Mouse (Mus musculus) embryonic fibroblast, embryonic 13.5 days (primary cell): Measurements from ENCODE around the gene Hscb. TPM values are rescaled to one million over a fixed set of nuclear protein-coding genes. Genes with fewer than 3 reads are reported as not detected.
"Not testable (repeated sequence)": the region's sequence is repeated elsewhere in the genome, so short reads cannot be mapped to it uniquely, and the experiment has no call there.

Experiments used
- H3K27ac ChIP-seq: 2 replicates; pipeline ENCODE4 v1.5.1; 2012; ENCODE audit warnings: low read length, control low read depth, inconsistent platforms; ENCODE audit not compliant: insufficient read depth
- H3K4me1 ChIP-seq: 2 replicates; pipeline ENCODE4 v1.6.1; 2011; ENCODE audit warnings: low read length; ENCODE audit not compliant: control insufficient read depth, insufficient read depth
- H3K4me3 ChIP-seq: 2 replicates; pipeline ENCODE4 v1.5.1; 2011; ENCODE audit warnings: mild to moderate bottlenecking, control low read depth, low read length; ENCODE audit not compliant: insufficient read depth
- CTCF ChIP-seq: IDR thresholded peaks from 2 replicates; pipeline ENCODE4 v1.5.1; 2011; ENCODE audit warnings: mild to moderate bottlenecking, control low read depth, low read length, moderate library complexity, borderline replicate concordance; ENCODE audit not compliant: insufficient read depth
- POLR2A ChIP-seq: IDR thresholded peaks from 2 replicates; pipeline ENCODE4 v1.6.1; 2011; ENCODE audit warnings: low read depth, mild to moderate bottlenecking, control low read depth, low read length, moderate library complexity
- polyA plus RNA-seq: library from polyadenylated mRNA; stranded (reverse); fragments of >200 nt; gene quantifications from 2 replicates; pipeline ENCODE4 v1.2.4, GENCODE M21; 2011; ENCODE audit warnings: low read depth; ENCODE audit not compliant: missing spikeins, insufficient read length

The Hscb gene
- 29.3 and 36.1 TPM in 2 replicates for polyA plus RNA-seq

DNA sequence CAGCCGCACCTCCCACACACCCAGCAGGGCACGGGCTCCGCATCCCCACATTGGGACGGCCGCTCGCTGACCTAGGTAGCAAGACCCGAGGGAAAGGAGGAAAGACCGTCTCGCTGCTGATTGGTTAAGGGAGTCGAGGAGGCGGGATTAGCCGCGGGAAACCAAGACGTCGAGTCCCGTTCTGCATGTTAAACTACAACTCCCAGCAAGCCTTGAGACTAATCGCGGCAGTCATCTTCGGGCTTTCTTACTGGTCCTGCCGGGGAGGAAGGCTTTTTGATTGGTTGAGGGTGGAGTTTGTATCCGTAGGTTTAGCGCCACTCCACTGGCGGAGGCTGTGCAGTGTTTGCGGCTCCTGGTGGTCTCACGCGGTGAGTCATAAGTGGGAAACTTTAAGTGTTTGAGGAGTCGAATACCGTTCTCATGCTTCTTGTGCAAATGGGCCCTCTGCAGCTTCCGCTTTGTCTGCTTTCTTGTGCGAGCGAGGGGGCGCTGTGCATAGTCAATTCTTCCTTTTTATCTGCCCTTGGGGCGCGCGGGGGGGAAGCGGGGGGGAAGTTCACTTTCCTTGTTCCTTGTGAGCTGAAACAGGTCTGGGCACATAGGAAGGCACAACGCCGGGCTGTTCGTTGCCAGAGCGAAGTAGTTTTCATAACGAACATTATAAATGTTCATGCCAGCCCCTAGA is at the start of gene Hscb, which contains the start of gene Chek2:
Gene Hscb, minus strand, starts transcription at position 100 of the 688 bp plus-strand sequence.
Gene Chek2, plus strand, starts transcription at position 302 of the 688 bp plus-strand sequence.
- peak; percentile 84 for TF ChIP-seq POLR2A
- no peak for TF ChIP-seq CTCF
- Histone ChIP-seq H3K4me3 (peak within 1 kb of the TSS; percentile 66), H3K4me1 (peaks cover 4% of the 10 kb centered on the region; the same call in 1 of the 2 replicates), H3K27ac (peak within 1 kb of the TSS; percentile 89)

DNA sequence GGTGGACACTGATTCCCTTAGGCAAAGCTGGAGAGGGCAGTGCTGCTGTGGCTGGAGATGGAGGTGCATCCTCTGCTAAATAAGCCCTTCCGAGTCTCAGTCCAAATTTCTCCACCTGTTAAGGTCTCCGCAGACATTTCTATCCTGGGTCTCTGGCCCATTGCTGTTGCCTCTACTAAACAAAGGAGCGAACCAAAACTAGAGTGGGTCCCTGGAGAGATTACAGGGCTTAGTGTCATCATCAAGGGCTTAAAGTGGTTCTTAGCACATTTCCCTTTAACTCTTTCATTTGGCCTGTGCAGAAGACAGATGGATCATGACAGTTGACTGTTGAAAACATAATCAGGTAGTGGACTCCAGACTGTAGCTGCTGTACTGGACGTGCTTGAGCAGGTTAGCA is 49.0 kb upstream of the Hscb start:
- TF ChIP-seq CTCF (no peak), POLR2A (no peak)
- no peaks in the 10 kb centered on the region for H3K4me1 ChIP-seq
- no peak overlapping the region for H3K27ac ChIP-seq
- no peak overlapping the region for H3K4me3 ChIP-seq

DNA sequence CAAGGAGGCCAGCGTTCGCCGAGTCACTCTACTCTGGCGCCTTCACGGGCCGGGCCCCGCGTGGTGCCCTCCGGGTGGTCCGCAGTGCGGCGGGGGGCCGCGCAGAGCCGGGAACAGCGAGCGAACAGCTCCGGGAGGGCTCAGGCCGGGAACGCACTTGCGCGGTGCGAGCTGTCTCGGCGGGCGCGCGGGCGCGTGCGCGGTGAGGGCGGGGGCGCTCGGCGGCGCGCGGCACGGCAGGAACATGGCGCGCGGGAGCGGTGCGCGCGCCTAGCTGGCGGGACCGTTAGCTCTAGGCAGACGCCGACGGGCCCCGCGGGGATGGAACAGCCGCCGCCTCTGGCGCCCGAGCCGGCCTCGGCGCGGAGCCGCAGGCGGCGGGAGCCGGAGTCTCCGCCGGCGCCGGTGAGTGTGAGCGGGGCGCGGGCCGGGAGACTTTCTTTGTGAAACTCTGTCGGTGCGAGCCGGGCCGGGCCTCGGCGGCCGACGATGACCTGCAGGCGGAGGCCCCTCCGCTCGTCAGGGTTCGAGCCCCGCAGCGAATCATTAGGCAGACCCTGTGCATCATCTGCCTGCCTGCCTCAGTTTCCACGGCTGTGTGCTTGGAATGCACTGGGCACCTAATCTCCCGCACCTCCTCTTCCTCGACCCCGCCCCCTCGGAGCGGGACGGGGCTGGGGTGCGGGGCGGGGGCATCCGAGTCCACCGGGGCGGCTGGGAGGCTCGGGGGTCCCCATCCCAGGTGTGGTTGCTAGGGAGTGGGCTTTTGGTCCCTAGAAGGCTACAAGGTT is 40.2 kb upstream of the Hscb start, which contains the start of gene Ttc28:
Gene Ttc28, plus strand, starts transcription at position 220 of the 791 bp plus-strand sequence.
- H3K4me1 ChIP-seq, result no peaks in the 10 kb centered on the region
- no peak within 1 kb of the TSS for H3K27ac ChIP-seq
- no peak for TF ChIP-seq CTCF
- TF ChIP-seq POLR2A, result peak; percentile 59
- peak within 1 kb of the TSS; percentile 74 for H3K4me3 ChIP-seq

DNA sequence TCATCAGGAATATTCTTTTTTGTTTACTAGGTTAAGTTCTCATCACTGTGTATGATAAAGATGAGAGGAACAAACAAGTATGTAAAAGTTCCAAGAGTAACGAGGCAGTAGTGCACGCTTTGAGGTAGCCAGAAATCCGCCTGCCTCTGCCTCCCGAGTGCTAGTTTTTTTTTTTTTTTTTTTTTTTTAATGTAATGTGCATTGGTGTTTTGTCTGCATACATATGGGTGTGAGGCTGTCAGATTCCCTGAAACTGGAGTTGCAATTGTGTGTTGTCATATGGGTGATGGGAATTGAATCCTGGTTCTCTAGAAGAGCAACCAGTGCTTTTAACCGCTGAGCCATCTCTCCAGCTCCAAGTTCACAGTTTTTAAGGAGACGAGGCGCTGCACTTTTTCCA is 39.5 kb upstream of the Hscb start:
- no peaks in the 10 kb centered on the region for H3K4me1 ChIP-seq
- no peak overlapping the region for H3K27ac ChIP-seq
- H3K4me3 ChIP-seq, result peak overlapping the region; percentile 52
- TF ChIP-seq CTCF (no peak), POLR2A (no peak)

DNA sequence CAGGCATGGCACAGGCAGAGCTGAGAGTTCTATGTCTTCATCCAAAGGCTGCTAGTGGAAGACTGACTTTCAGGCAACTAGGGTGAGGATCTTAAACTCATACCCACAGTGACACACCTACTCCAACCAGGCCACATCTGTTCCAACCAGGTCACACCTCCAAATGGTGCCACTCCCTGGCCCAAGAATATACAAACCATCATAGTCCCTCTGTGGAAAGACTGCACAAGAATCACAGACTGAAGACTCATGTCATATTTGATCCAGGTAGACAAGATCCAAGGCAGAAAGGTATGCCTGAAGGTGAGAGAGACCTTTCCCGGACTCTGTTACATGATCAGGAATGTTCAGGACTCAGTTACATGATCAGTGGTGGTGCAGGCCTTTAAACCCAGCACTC is 38.9 kb upstream of the Hscb start:
- H3K4me3 ChIP-seq, H3K4me1 ChIP-seq, H3K27ac ChIP-seq: not testable (repeated sequence)

DNA sequence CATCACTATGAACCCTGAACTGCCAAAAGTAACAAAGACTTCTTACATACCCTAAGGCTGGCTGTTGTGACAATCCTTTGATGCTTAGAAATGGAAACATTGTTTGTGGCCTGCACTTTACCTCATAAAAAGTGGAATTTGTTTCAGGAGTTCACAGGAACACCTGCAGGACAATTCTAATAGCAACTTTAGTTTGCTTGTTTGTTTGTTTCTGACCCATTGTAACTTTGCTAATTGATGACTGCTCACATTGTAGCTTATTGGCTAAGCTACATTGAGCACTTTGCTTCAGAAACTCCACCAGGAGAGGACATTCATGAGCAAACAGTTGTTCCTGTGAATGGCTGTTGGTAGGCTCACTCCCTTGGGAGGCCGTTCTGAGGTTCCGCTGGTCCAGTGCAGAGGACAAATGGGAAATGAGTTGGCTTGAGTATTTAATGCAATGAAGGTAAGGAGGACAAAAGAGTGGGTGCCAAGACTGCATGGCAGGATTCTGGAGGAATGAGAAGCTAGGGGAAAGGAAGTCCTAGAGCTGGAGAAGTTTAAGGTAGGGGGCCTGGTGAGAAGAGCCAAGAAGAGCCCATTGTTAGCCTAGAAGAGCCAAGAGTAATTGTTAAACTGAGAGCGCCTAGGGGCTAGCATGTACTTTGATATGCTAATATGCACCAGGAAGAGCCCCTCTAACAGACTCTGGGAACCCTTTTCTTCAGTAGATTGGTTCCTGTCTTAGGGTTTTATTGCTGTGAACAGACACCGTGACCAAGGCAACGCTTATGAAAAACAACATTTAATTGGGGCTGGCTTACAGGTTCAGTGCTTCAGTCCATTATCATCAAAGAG is 38.3 kb upstream of the Hscb start:
- Histone ChIP-seq H3K4me3 (no peak overlapping the region), H3K27ac (no peak overlapping the region), H3K4me1 (no peaks in the 10 kb centered on the region)
- TF ChIP-seq CTCF (no peak), POLR2A (no peak)

DNA sequence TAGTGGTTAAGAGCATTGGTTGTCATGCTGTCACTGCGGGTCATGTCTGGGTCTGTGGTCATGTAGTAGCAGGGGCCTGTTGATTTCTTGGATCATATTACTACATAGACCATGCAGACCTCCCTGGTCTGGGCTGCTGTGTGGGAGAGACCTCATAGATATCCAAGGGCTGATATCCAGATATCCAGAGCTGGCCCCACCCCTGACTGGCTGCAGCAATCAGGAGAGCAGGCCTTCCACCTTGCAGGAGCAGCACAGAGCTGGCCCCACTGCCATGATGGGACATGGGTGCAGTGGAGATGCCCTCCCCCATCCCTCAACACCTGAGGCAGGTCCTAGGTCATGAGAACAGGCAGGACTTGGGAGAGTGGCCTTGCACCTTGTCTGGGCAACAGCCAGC is 35.7 kb upstream of the Hscb start:
- Histone ChIP-seq H3K4me3 (no peak overlapping the region), H3K4me1 (no peaks in the 10 kb centered on the region), H3K27ac (no peak overlapping the region)
- TF ChIP-seq CTCF (no peak), POLR2A (no peak)

DNA sequence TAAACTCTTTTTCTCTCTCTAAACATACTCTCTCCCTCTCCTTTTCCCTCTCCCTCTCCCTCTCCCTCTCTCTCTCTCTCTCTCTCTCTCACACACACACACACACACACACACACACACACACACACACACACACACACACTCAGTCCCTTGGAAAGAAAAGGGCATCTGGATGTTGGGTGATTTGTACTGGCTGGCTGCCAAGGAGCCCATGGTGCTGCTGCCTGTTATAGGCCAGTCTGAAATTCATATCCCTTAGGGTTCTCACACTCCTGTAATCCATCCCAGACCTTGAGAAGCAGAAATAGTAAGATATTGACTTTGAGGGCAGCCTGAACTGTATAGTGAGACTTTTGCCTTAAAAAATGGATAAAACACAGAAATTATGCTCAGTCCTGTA is 35.1 kb upstream of the Hscb start:
- Histone ChIP-seq H3K4me1 (no peaks in the 10 kb centered on the region), H3K4me3 (no peak overlapping the region), H3K27ac (no peak overlapping the region)
- TF ChIP-seq POLR2A, result no peak
- no peak for TF ChIP-seq CTCF

DNA sequence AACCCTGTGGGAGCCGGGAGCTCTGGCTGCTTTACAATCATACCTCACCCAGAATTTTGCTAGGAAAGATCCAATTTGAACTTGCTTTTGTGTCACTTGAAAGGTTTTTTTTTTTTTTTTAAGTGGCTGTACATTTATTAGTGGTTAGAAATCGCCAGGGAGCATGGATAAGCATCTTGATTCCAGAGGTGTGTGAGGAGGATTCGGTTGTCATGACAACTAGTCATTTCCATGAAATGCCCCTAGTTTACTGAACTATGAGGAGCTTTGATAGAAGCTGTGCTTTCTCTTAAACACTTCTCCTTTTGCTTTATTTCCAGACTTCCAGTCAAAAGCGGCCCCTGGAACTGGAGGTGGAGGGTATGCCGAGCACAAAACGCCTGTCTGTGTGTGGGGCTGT is 33.6 kb upstream of the Hscb start:
- Histone ChIP-seq H3K4me3 (no peak overlapping the region), H3K4me1 (no peaks in the 10 kb centered on the region), H3K27ac (no peak overlapping the region)
- TF ChIP-seq POLR2A, result no peak
- TF ChIP-seq CTCF, result no peak

DNA sequence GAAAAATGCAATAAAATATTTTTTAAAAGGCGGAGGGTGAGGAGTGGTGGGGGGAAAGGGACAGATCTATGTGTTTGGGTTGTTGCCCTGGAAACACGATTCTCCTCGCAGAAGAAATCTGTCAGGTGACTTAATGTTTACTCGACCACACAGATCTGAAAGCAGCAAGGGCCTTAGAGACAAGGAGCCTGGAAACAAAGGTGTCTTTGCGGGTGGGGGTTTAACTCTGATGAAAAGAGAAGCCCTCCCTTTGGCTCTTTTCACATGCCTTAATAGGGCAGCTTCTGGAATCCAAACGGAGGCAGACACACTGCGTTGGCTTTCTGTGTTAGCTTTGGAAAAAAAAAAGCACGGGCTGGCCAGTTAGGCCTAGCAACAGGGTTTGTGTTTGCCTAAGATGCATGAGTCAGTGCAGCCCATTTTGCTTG is 29.7 kb upstream of the Hscb start:
- no peaks in the 10 kb centered on the region for H3K4me1 ChIP-seq
- no peak for TF ChIP-seq POLR2A
- no peak for TF ChIP-seq CTCF
- peak overlapping the region; percentile 50 for H3K27ac ChIP-seq
- H3K4me3 ChIP-seq, result no peak overlapping the region
